In the genomic region with DNA sequence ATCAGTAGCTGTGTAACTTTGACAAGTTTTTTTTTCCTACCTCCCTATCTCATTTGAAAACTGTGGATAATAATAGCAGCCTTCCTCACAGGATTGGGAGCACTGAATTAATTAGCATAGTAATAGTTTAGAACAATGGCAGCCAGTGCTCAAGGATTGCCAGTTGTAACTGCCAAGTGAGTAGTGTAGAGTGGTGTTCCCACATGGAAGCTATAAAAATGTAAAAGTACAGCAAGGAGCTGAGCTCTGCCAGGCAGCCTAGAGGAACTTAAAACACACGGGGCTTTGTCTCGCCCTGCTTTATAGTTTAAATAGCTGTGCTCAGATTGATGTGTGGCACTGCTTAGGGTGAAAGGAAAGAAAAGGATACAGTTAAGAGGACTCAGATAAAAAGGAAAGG, we compare ENCODE assay signal across 11 mouse cellular contexts.
A peak's percentile ranks its signal among the peaks of the same experiment; 100 is the strongest.
DNase-seq lines count a peak whose midpoint lies in the region; ATAC-seq lines count a peak whose summit lies in the region.
"Had no signal": no experiment of that assay in that cellular context is flagged by ENCODE, and none has a peak within 500 bp of the region (broad histone marks: within the 10 kb centered on the region; RNA-seq: fewer than 3 reads in every experiment).

No protein-coding gene starts in this region.

- no peak overlapping the region for H3K4me2 ChIP-seq in neural tube, embryonic 13.5 days

- intact Hi-C loops in left cerebral cortex, postnatal 14 days (cut with DNase I), result no loop called here

- H3K9me3 ChIP-seq in hindbrain, embryonic 10.5 days, result no peaks in the 10 kb centered on the region
- no peaks in the 10 kb centered on the region for H3K9me3 ChIP-seq in neural tube, embryonic 13.5 days

- DNase-seq in embryo, embryonic 10.5 days (ENCODE audit: low spot score), result peak; percentile 32
- no peak for DNase-seq in embryo, embryonic 10 days (ENCODE audit: low spot score)
- DNase-seq in hindbrain, embryonic 10.5 days (ENCODE audit: low spot score), result peak; percentile 6
- peak; percentile 52 to 69 for DNase-seq in left cerebral cortex, postnatal 14 days (ENCODE audit: low spot score in 2 of 2)
- DNase-seq in spleen, postnatal 36 days (ENCODE audit: low spot score in 2 of 2), result no peak
- no peak for DNase-seq in spleen, postnatal 4 days (ENCODE audit: low spot score in 2 of 2)
- DNase-seq: gastrocnemius, postnatal 25 days had no signal

- ATAC-seq in neural tube, embryonic 13.5 days (ENCODE audit: low read depth), result peak; percentile 94
- ATAC-seq in inflammation-experienced regulatory T-cells, adult 6 months, result no peak
- ATAC-seq: lung, postnatal 0 days had no signal

- H3K4me1 ChIP-seq in hindbrain, embryonic 10.5 days (replicated peaks), result peaks cover 12% of the 10 kb centered on the region
- peaks cover 3% of the 10 kb centered on the region; the same call in 1 of the 2 replicates for H3K4me1 ChIP-seq in neural tube, embryonic 13.5 days (replicated peaks)

- H3K9ac ChIP-seq in neural tube, embryonic 13.5 days, result no peak overlapping the region

- 21% methylated on average over 2 of the region's 2 CpGs for WGBS in hindbrain, embryonic 10.5 days
- WGBS in neural tube, embryonic 13.5 days, result 0% methylated on average over 2 of the region's 2 CpGs

- peak overlapping the region; percentile 76 for H3K27ac ChIP-seq in hindbrain, embryonic 10.5 days
- H3K27ac ChIP-seq in neural tube, embryonic 13.5 days (replicated peaks), result no peak overlapping the region
- H3K27ac ChIP-seq: kidney, postnatal 0 days had no signal

- no peaks in the 10 kb centered on the region for H3K36me3 ChIP-seq in hindbrain, embryonic 10.5 days
- no peaks in the 10 kb centered on the region for H3K36me3 ChIP-seq in neural tube, embryonic 13.5 days

- H3K4me3 ChIP-seq in hindbrain, embryonic 10.5 days, result no peak overlapping the region
- H3K4me3 ChIP-seq in neural tube, embryonic 13.5 days, result no peak overlapping the region

- no peaks in the 10 kb centered on the region for H3K27me3 ChIP-seq in hindbrain, embryonic 10.5 days (ENCODE audit: insufficient read depth, poor library complexity, severe bottlenecking)
- H3K27me3 ChIP-seq in neural tube, embryonic 13.5 days, result no peaks in the 10 kb centered on the region

Comparison
In these comparisons a context has a peak if more than half of its experiments do, and no peak if none do; other contexts are left out.
1. DNase-seq: peak in embryo, embryonic 10.5 days (single experiment), hindbrain, embryonic 10.5 days (single experiment) and left cerebral cortex, postnatal 14 days (2 of 2); none in embryo, embryonic 10 days (single experiment), spleen, postnatal 36 days (0 of 2) and spleen, postnatal 4 days (0 of 2).